Mouse (Mus musculus) neural tube, embryonic 14.5 days (tissue): ENCODE measurements around the gene Gm11992. TPM values are rescaled to one million over a fixed set of nuclear protein-coding genes. Genes with fewer than 3 reads are reported as not detected.

Experiments used
- ATAC-seq: fragments of 200-750 bp; cut with Nextera tagmentation; 2 replicates; pipeline ENCODE4 v1.8.0; 2017; ENCODE audit warnings: low read depth, mild to moderate bottlenecking, moderate TSS enrichment, moderate library complexity
- H3K27ac ChIP-seq: fragments of 300-500 bp; sonication (generic); 2 replicates; pipeline ENCODE4 v1.5.1; 2014; ENCODE audit warnings: low read depth, mild to moderate bottlenecking, control low read depth, low read length, moderate library complexity, mixed read lengths
- H3K27me3 ChIP-seq: fragments of 300-500 bp; sonication (generic); 2 replicates; pipeline ENCODE4 v1.6.1; 2014; ENCODE audit warnings: low read length; ENCODE audit not compliant: control insufficient read depth, insufficient read depth
- H3K36me3 ChIP-seq: fragments of 300-500 bp; sonication (generic); 2 replicates; pipeline ENCODE4 v1.6.1; 2014; ENCODE audit warnings: low read length, mixed read lengths; ENCODE audit not compliant: control insufficient read depth, insufficient read depth
- H3K4me1 ChIP-seq: fragments of 300-500 bp; sonication (generic); 2 replicates; pipeline ENCODE4 v1.6.1; 2014; ENCODE audit warnings: low read length; ENCODE audit not compliant: control insufficient read depth, insufficient read depth
- H3K4me2 ChIP-seq: fragments of 300-500 bp; sonication (generic); 2 replicates; pipeline ENCODE4 v1.6.1; 2014; ENCODE audit warnings: mild to moderate bottlenecking, low read depth, low read length, control low read depth
- H3K4me3 ChIP-seq: fragments of 300-500 bp; sonication (generic); 2 replicates; pipeline ENCODE4 v1.5.1; 2014; ENCODE audit warnings: low read depth, low read length, control low read depth, mixed read lengths
- H3K9ac ChIP-seq: fragments of 300-500 bp; sonication (generic); replicated peaks from 2 replicates; pipeline ENCODE4 v1.6.1; 2014; ENCODE audit warnings: low read depth, mild to moderate bottlenecking, control low read depth, low read length, mixed read lengths
- H3K9me3 ChIP-seq: fragments of 300-500 bp; sonication (generic); 2 replicates; pipeline ENCODE4 v1.6.1; 2016; ENCODE audit warnings: low read length; ENCODE audit not compliant: control insufficient read depth
- WGBS: fragments of 180-500 bp; shearing (Covaris S2); extraction: QIAGEN DNeasy Blood & Tissue Kit; methylation state at CpG from one replicate; pipeline ENCODE4 v1.1.7; 2014; 5-methylcytosine and 5-hydroxymethylcytosine counted together
- polyA plus RNA-seq: library from polyadenylated mRNA; unstranded; fragments of >200 nt; fragmentation: Nextera tagmentation; extraction: Ambion mirVana; gene quantifications from 2 replicates; pipeline ENCODE4 v1.2.1, GENCODE M21; 2014

The Gm11992 gene
- 2.3 and 2.6 TPM in 2 replicates for polyA plus RNA-seq

GRCm38 (mm10) chr11:9048011-9048702, at the start of gene Gm11992:
TSS of gene Gm11992 (plus strand) at chr11:9048594.
- Histone ChIP-seq H3K9me3 (no peaks in the 10 kb centered on the region), H3K27ac (no peak within 1 kb of the TSS), H3K9ac (peak within 1 kb of the TSS; percentile 28; the same call in 1 of the 2 replicates), H3K27me3 (no peaks in the 10 kb centered on the region), H3K36me3 (no peaks in the 10 kb centered on the region), H3K4me3 (peak within 1 kb of the TSS; percentile 45), H3K4me1 (no peaks in the 10 kb centered on the region), H3K4me2 (peak within 1 kb of the TSS; percentile 97)
- ATAC-seq, result peak; percentile 100
- 4% methylated on average over 21 of the region's 21 CpGs for WGBS

- peaks cover 13% of the 10 kb centered on the region; the same call in 1 of the 2 replicates for H3K36me3 ChIP-seq
- WGBS, result 94% methylated on average over 5 of the region's 5 CpGs
- H3K4me2 ChIP-seq, result no peak overlapping the region
- no peak overlapping the region for H3K9ac ChIP-seq
- H3K27me3 ChIP-seq, result no peaks in the 10 kb centered on the region
- ATAC-seq, result no peak
- no peaks in the 10 kb centered on the region for H3K4me1 ChIP-seq
- H3K9me3 ChIP-seq, result no peaks in the 10 kb centered on the region
- H3K4me3 ChIP-seq, result no peak overlapping the region
- H3K27ac ChIP-seq, result no peak overlapping the region
Measured at GRCm38 (mm10) chr11:9008761-9009160, 39.6 kb upstream of the Gm11992 start.

GRCm38 (mm10) chr11:9010416-9010815, 38.0 kb upstream of the Gm11992 start:
- Histone ChIP-seq H3K27ac (peak overlapping the region; percentile 69), H3K27me3 (no peaks in the 10 kb centered on the region), H3K4me2 (peak overlapping the region; percentile 65), H3K36me3 (peaks cover 4% of the 10 kb centered on the region; the same call in 1 of the 2 replicates), H3K9ac (peak overlapping the region; percentile 67), H3K9me3 (no peaks in the 10 kb centered on the region), H3K4me1 (no peaks in the 10 kb centered on the region), H3K4me3 (peak overlapping the region; percentile 70)
- ATAC-seq, result peak; percentile 52; the same call in 1 of the 2 replicates
- WGBS, result 0% methylated on average over 7 of the region's 7 CpGs

- peak within 1 kb of the TSS; percentile 65 for H3K4me2 ChIP-seq
- no peaks in the 10 kb centered on the region; the same call in 1 of the 2 replicates for H3K36me3 ChIP-seq
- H3K27me3 ChIP-seq, result no peaks in the 10 kb centered on the region
- ATAC-seq, result peak; percentile 93
- peak within 1 kb of the TSS; percentile 67 for H3K9ac ChIP-seq
- H3K4me3 ChIP-seq, result peak within 1 kb of the TSS; percentile 70
- H3K27ac ChIP-seq, result peak within 1 kb of the TSS; percentile 69
- WGBS, result under 1% methylated on average over 43 of the region's 43 CpGs
- no peaks in the 10 kb centered on the region for H3K4me1 ChIP-seq
- H3K9me3 ChIP-seq, result no peaks in the 10 kb centered on the region
Measured at GRCm38 (mm10) chr11:9010853-9011339, 37.5 kb upstream of the Gm11992 start, which contains the start of gene Hus1. TSS of gene Hus1 (minus strand) at chr11:9011191.

GRCm38 (mm10) chr11:9011348-9011747, 37.0 kb upstream of the Gm11992 start:
- Histone ChIP-seq H3K36me3 (no peaks in the 10 kb centered on the region; the same call in 1 of the 2 replicates), H3K4me2 (peak overlapping the region; percentile 65), H3K4me1 (no peaks in the 10 kb centered on the region), H3K9me3 (no peaks in the 10 kb centered on the region), H3K27ac (no peak overlapping the region), H3K27me3 (no peaks in the 10 kb centered on the region), H3K4me3 (peak overlapping the region; percentile 70), H3K9ac (peak overlapping the region; percentile 67)
- ATAC-seq, result 0 out of 2 replicates have a peak, but pooled peaks have one; percentile 22
- WGBS, result 2% methylated on average over 3 of the region's 3 CpGs

- ATAC-seq, result peak; percentile 41; the same call in 1 of the 2 replicates
- no peaks in the 10 kb centered on the region for H3K36me3 ChIP-seq
- WGBS, result 19% methylated on average over 3 of the region's 3 CpGs
- H3K4me3 ChIP-seq, result no peak overlapping the region
- H3K9ac ChIP-seq, result no peak overlapping the region
- H3K9me3 ChIP-seq, result no peaks in the 10 kb centered on the region
- no peaks in the 10 kb centered on the region for H3K4me1 ChIP-seq
- no peaks in the 10 kb centered on the region for H3K27me3 ChIP-seq
- H3K4me2 ChIP-seq, result no peak overlapping the region
- no peak overlapping the region for H3K27ac ChIP-seq
Measured at GRCm38 (mm10) chr11:9014740-9015139, 33.7 kb upstream of the Gm11992 start.

GRCm38 (mm10) chr11:9018491-9019267, 29.7 kb upstream of the Gm11992 start:
- no peaks in the 10 kb centered on the region for H3K4me1 ChIP-seq
- no peaks in the 10 kb centered on the region for H3K36me3 ChIP-seq
- H3K9me3 ChIP-seq, result no peaks in the 10 kb centered on the region
- no peak overlapping the region for H3K4me3 ChIP-seq
- no peak overlapping the region for H3K4me2 ChIP-seq
- no peak overlapping the region for H3K27ac ChIP-seq
- 77% methylated on average over 6 of the region's 6 CpGs for WGBS
- H3K27me3 ChIP-seq, result no peaks in the 10 kb centered on the region
- no peak overlapping the region for H3K9ac ChIP-seq
- no peak for ATAC-seq

GRCm38 (mm10) chr11:9020207-9020606, 28.2 kb upstream of the Gm11992 start:
- Histone ChIP-seq H3K4me3 (no peak overlapping the region), H3K4me2 (no peak overlapping the region), H3K27ac (no peak overlapping the region), H3K9ac (no peak overlapping the region), H3K9me3 (no peaks in the 10 kb centered on the region), H3K36me3 (no peaks in the 10 kb centered on the region), H3K4me1 (no peaks in the 10 kb centered on the region), H3K27me3 (no peaks in the 10 kb centered on the region)
- ATAC-seq, result no peak
- WGBS, result 93% methylated on average over 5 of the region's 5 CpGs
